8 mouse cellular contexts compared by ENCODE assay signal in genomic region chr11:79003053-79003768, GRCm38 (mm10). TPM values are rescaled to one million over a fixed set of nuclear protein-coding genes. Genes with fewer than 3 reads are reported as not detected.
A peak's percentile ranks its signal among the peaks of the same experiment; 100 is the strongest.
DNase-seq lines count a peak whose midpoint lies in the region; ATAC-seq and TF ChIP-seq lines count a peak whose summit lies in the region.

No protein-coding gene starts in this region.

- no peak overlapping the region for H3K4me2 ChIP-seq in embryonic facial prominence, embryonic 13.5 days

- H3K27ac ChIP-seq in heart, adult 2 months, result peak overlapping the region; percentile 78
- peak overlapping the region; percentile 16; the same call in 1 of the 2 replicates for H3K27ac ChIP-seq in embryonic facial prominence, embryonic 13.5 days

- TF ChIP-seq CTCF in heart, adult 2 months (IDR thresholded peaks at IDR 0.05), result no peak

- no peaks in the 10 kb centered on the region for H3K36me3 ChIP-seq in heart, adult 2 months (ENCODE audit: control insufficient read depth, insufficient read depth, low read length)
- H3K36me3 ChIP-seq in embryonic facial prominence, embryonic 13.5 days, result no peaks in the 10 kb centered on the region

- 0 out of 2 replicates have a peak, but pooled peaks have one; percentile 53 for TF ChIP-seq EP300 in heart, adult 2 months (IDR thresholded peaks at IDR 0.05; ENCODE audit: insufficient read depth, low read depth, low read length)

- DNase-seq in heart, adult 2 months, result peak in 1 of 2 experiments; percentile 23
- DNase-seq in heart, postnatal 36 days, result no peak
- DNase-seq in kidney, postnatal 14 days, result peak; percentile 35
- DNase-seq in right cerebral cortex, postnatal 36 days (ENCODE audit: low spot score in 2 of 2), result no peak
- no peak for DNase-seq in ovary, adult 18-20 months (ENCODE audit: low spot score)
- no peak for DNase-seq in retina, postnatal 1 day

- no peak for ATAC-seq in embryonic facial prominence, embryonic 13.5 days (ENCODE audit: insufficient number of reproducible peaks, insufficient read depth, low FRiP score, low TSS enrichment, low read depth)
- peak; percentile 55; the same call in 1 of the 2 replicates for ATAC-seq in neutrophil, adult 5-6 weeks (ENCODE audit: extremely low read depth, insufficient number of reproducible peaks, low FRiP score, poor library complexity, severe bottlenecking)

- H3K9ac ChIP-seq in heart, adult 2 months (ENCODE audit: low read depth, low read length), result no peak overlapping the region
- no peak overlapping the region for H3K9ac ChIP-seq in embryonic facial prominence, embryonic 13.5 days

- 0 out of 2 replicates have a peak, but pooled peaks have one; percentile 12 for TF ChIP-seq POLR2A in heart, adult 2 months (IDR thresholded peaks at IDR 0.05; ENCODE audit: insufficient read depth, low read depth, low read length)

- H3K9me3 ChIP-seq in embryonic facial prominence, embryonic 13.5 days, result no peaks in the 10 kb centered on the region

- 52% methylated on average over 11 of the region's 11 CpGs for WGBS in heart, adult 2 months
- WGBS in embryonic facial prominence, embryonic 13.5 days, result 67% methylated on average over 11 of the region's 11 CpGs

- no peak overlapping the region for H3K4me3 ChIP-seq in heart, adult 2 months
- no peak overlapping the region for H3K4me3 ChIP-seq in embryonic facial prominence, embryonic 13.5 days

- intact Hi-C loops in heart, adult 2 months (cut with DNase I), result loop anchor here (5.0 kb wide), 1 partner anchor 36 kb away; no protein-coding TSS in a partner anchor
- intact Hi-C loops in heart, postnatal 36 days (cut with DNase I), result loop anchor here (2.0 kb wide), 1 partner anchor 18 kb away; the partner anchor contains the start of gene Lgals9

- no peaks in the 10 kb centered on the region for H3K27me3 ChIP-seq in heart, adult 2 months (ENCODE audit: control insufficient read depth, insufficient read depth, low read length)
- H3K27me3 ChIP-seq in embryonic facial prominence, embryonic 13.5 days, result no peaks in the 10 kb centered on the region

- peaks cover 8% of the 10 kb centered on the region for H3K4me1 ChIP-seq in heart, adult 2 months (ENCODE audit: control insufficient read depth, insufficient read depth, low read length)
- 0 out of 2 replicates have a peak, but pooled peaks cover 6% of the 10 kb centered on the region for H3K4me1 ChIP-seq in embryonic facial prominence, embryonic 13.5 days

- H3K79me2 ChIP-seq in heart, adult 2 months (replicated peaks; ENCODE audit: control insufficient read depth, insufficient read depth, low read length), result no peaks in the 10 kb centered on the region

RNA-seq across cellular contexts. Expression of gene Lgals9, which starts 18.5 kb away (rescaled TPM):
- 10 to 100 TPM; 20.7 to 23.1 TPM for total RNA-seq in heart, adult 2 months (2021)
- 49.5 and 93.4 TPM in 2 replicates for polyA plus RNA-seq in heart, adult 2 months (2012; rRNA removed)
- total RNA-seq in heart, postnatal 36 days (2021), result 10 to 100 TPM; 24.7 to 32.5 TPM
- polyA plus RNA-seq in embryonic facial prominence, embryonic 13.5 days (2015; fragmentation: Nextera tagmentation; extraction: Ambion mirVana), result 18.4 and 22.2 TPM in 2 replicates
- 62.7 and 66.2 TPM in 2 replicates for total RNA-seq in neutrophil, adult 5-6 weeks (2017)
